Mouse (Mus musculus) MN1 (cell line): ENCODE measurements around the gene Gm20914.
"Not testable (repeated sequence)": the region's sequence is repeated elsewhere in the genome, so short reads cannot be mapped to it uniquely, and the experiment has no call there.

Experiments
- DNase-seq: peaks from one replicate; pipeline ENCODE4 v3.0.0-alpha.2; 2016; ENCODE audit warnings: low spot score

Gene Gm20914

DNA sequence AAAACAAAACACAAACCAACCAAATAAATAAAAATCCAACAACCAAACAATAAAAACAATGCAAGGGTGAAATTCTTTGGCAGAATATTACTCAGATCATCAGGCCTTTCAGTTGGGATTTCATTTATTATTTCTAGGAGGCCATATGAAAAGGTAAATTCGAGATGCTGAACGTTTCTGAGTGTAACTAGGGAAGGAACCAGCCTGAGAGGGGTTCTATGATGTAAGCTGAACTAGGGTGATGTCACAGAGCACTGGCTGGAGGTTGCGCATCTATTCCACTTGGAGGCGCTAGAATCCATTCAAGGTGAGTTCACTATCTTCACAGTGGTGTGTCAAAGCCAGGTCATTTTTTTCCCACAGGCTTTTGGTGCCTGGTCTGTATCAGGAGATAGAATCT, at the start of gene Gm20914:
Gene Gm20914, plus strand, starts transcription at position 301 of the 400 bp plus-strand sequence.
- DNase-seq = not testable (repeated sequence)
